Mouse (Mus musculus): ENCODE data around the gene Stap2. TPM values are rescaled to one million over a fixed set of nuclear protein-coding genes. Genes with fewer than 3 reads are reported as not detected.

Stap2 gene
- polyA plus RNA-seq (2012; rRNA removed), result 16.4 and 22.2 TPM in 2 replicates

- no peak for DNase-seq
- no peaks in the 10 kb centered on the region for H3K27me3 ChIP-seq (ENCODE audit: control insufficient read depth, insufficient read depth, low read length)
- peak within 1 kb of the TSS; percentile 1; the same call in 1 of the 2 replicates for H3K4me3 ChIP-seq (ENCODE audit: control insufficient read depth, insufficient read depth, low read length)
- no peak within 1 kb of the TSS for H3K27ac ChIP-seq (ENCODE audit: control insufficient read depth, insufficient read depth, low read length)
- peaks cover 16% of the 10 kb centered on the region for H3K4me1 ChIP-seq (replicated peaks; ENCODE audit: control insufficient read depth, insufficient read depth, low read length)
- TF ChIP-seq CTCF (IDR thresholded peaks at IDR 0.05; ENCODE audit: borderline replicate concordance, control insufficient read depth, extremely low read depth, insufficient read depth, low read length, poor library complexity) (no peak), POLR2A (IDR thresholded peaks at IDR 0.05; ENCODE audit: control insufficient read depth, extremely low read depth, insufficient read depth, low read length, poor library complexity) (no peak)
- no peaks in the 10 kb centered on the region for H3K36me3 ChIP-seq (ENCODE audit: control insufficient read depth, insufficient read depth, low read length)
- WGBS, result 65% methylated on average over 13 of the region's 13 CpGs
These were observed at the start of gene Stap2, which contains the start of gene Mpnd for GRCm38 (mm10) chr17:56005415-56006061. Gene Stap2, minus strand, starts transcription at chr17:56005584. Gene Mpnd, plus strand, starts transcription at chr17:56005711.

GRCm38 (mm10) chr17:56054938-56055337 is 49.6 kb upstream of the Stap2 start:
- H3K4me3 ChIP-seq (ENCODE audit: control insufficient read depth, insufficient read depth, low read length), result no peak overlapping the region
- H3K27me3 ChIP-seq (ENCODE audit: control insufficient read depth, insufficient read depth, low read length), result no peaks in the 10 kb centered on the region
- TF ChIP-seq CTCF (IDR thresholded peaks at IDR 0.05; ENCODE audit: borderline replicate concordance, control insufficient read depth, extremely low read depth, insufficient read depth, low read length, poor library complexity) (no peak), POLR2A (IDR thresholded peaks at IDR 0.05; ENCODE audit: control insufficient read depth, extremely low read depth, insufficient read depth, low read length, poor library complexity) (no peak)
- no peaks in the 10 kb centered on the region for H3K4me1 ChIP-seq (replicated peaks; ENCODE audit: control insufficient read depth, insufficient read depth, low read length)
- no peak for DNase-seq
- H3K36me3 ChIP-seq (ENCODE audit: control insufficient read depth, insufficient read depth, low read length), result peaks cover 28% of the 10 kb centered on the region
- no peak overlapping the region for H3K27ac ChIP-seq (ENCODE audit: control insufficient read depth, insufficient read depth, low read length)

- H3K27ac ChIP-seq (ENCODE audit: control insufficient read depth, insufficient read depth, low read length), result no peak overlapping the region
- H3K4me1 ChIP-seq (replicated peaks; ENCODE audit: control insufficient read depth, insufficient read depth, low read length), result no peaks in the 10 kb centered on the region
- peaks cover 27% of the 10 kb centered on the region for H3K36me3 ChIP-seq (ENCODE audit: control insufficient read depth, insufficient read depth, low read length)
- H3K27me3 ChIP-seq (ENCODE audit: control insufficient read depth, insufficient read depth, low read length), result no peaks in the 10 kb centered on the region
- DNase-seq, result no peak
- 95% methylated on average over 5 of the region's 5 CpGs for WGBS
- TF ChIP-seq POLR2A (IDR thresholded peaks at IDR 0.05; ENCODE audit: control insufficient read depth, extremely low read depth, insufficient read depth, low read length, poor library complexity), result no peak
- no peak for TF ChIP-seq CTCF (IDR thresholded peaks at IDR 0.05; ENCODE audit: borderline replicate concordance, control insufficient read depth, extremely low read depth, insufficient read depth, low read length, poor library complexity)
- H3K4me3 ChIP-seq (ENCODE audit: control insufficient read depth, insufficient read depth, low read length), result no peak overlapping the region
These were observed 46.0 kb upstream of the Stap2 start for GRCm38 (mm10) chr17:56051369-56051768.

GRCm38 (mm10) chr17:56040857-56041163 is 35.4 kb upstream of the Stap2 start:
- Histone ChIP-seq H3K27me3 (ENCODE audit: control insufficient read depth, insufficient read depth, low read length) (no peaks in the 10 kb centered on the region), H3K4me3 (ENCODE audit: control insufficient read depth, insufficient read depth, low read length) (peak overlapping the region; percentile 52), H3K27ac (ENCODE audit: control insufficient read depth, insufficient read depth, low read length) (no peak overlapping the region), H3K36me3 (ENCODE audit: control insufficient read depth, insufficient read depth, low read length) (no peaks in the 10 kb centered on the region), H3K4me1 (replicated peaks; ENCODE audit: control insufficient read depth, insufficient read depth, low read length) (peaks cover 10% of the 10 kb centered on the region)
- TF ChIP-seq CTCF (IDR thresholded peaks at IDR 0.05; ENCODE audit: borderline replicate concordance, control insufficient read depth, extremely low read depth, insufficient read depth, low read length, poor library complexity), result no peak
- TF ChIP-seq POLR2A (IDR thresholded peaks at IDR 0.05; ENCODE audit: control insufficient read depth, extremely low read depth, insufficient read depth, low read length, poor library complexity), result no peak
- DNase-seq, result no peak
- WGBS, result 2% methylated on average over 12 of the region's 12 CpGs

- Histone ChIP-seq H3K4me3 (ENCODE audit: control insufficient read depth, insufficient read depth, low read length) (peak within 1 kb of the TSS; percentile 52), H3K36me3 (ENCODE audit: control insufficient read depth, insufficient read depth, low read length) (no peaks in the 10 kb centered on the region), H3K4me1 (replicated peaks; ENCODE audit: control insufficient read depth, insufficient read depth, low read length) (peaks cover 11% of the 10 kb centered on the region), H3K27me3 (ENCODE audit: control insufficient read depth, insufficient read depth, low read length) (no peaks in the 10 kb centered on the region), H3K27ac (ENCODE audit: control insufficient read depth, insufficient read depth, low read length) (no peak within 1 kb of the TSS)
- 0 out of 2 replicates have a peak, but pooled peaks have one; percentile 44 for TF ChIP-seq CTCF (IDR thresholded peaks at IDR 0.05; ENCODE audit: borderline replicate concordance, control insufficient read depth, extremely low read depth, insufficient read depth, low read length, poor library complexity)
- peak; percentile 61 for TF ChIP-seq POLR2A (IDR thresholded peaks at IDR 0.05; ENCODE audit: control insufficient read depth, extremely low read depth, insufficient read depth, low read length, poor library complexity)
- peak; percentile 97 for DNase-seq
- WGBS, result under 1% methylated on average over 68 of the region's 68 CpGs
These were observed 34.9 kb upstream of the Stap2 start, which contains the start of gene Chaf1a for GRCm38 (mm10) chr17:56040030-56040856. Gene Chaf1a, plus strand, starts transcription at chr17:56040439.

- TF ChIP-seq POLR2A (IDR thresholded peaks at IDR 0.05; ENCODE audit: control insufficient read depth, extremely low read depth, insufficient read depth, low read length, poor library complexity) (no peak), CTCF (IDR thresholded peaks at IDR 0.05; ENCODE audit: borderline replicate concordance, control insufficient read depth, extremely low read depth, insufficient read depth, low read length, poor library complexity) (no peak)
- H3K4me1 ChIP-seq (replicated peaks; ENCODE audit: control insufficient read depth, insufficient read depth, low read length), result peaks cover 20% of the 10 kb centered on the region
- no peaks in the 10 kb centered on the region for H3K36me3 ChIP-seq (ENCODE audit: control insufficient read depth, insufficient read depth, low read length)
- no peak for DNase-seq
- no peaks in the 10 kb centered on the region for H3K27me3 ChIP-seq (ENCODE audit: control insufficient read depth, insufficient read depth, low read length)
- H3K4me3 ChIP-seq (ENCODE audit: control insufficient read depth, insufficient read depth, low read length), result no peak overlapping the region
- WGBS, result 85% methylated on average over 4 of the region's 4 CpGs
- H3K27ac ChIP-seq (ENCODE audit: control insufficient read depth, insufficient read depth, low read length), result no peak overlapping the region
These were observed 34.0 kb upstream of the Stap2 start for GRCm38 (mm10) chr17:56039345-56039744.
